Mouse (Mus musculus) spleen, postnatal 10 days (tissue): ENCODE results near the gene Lamc1.

Experiments
- DNase-seq, 2 experiments: peaks; one replicate each; pipeline ENCODE4 v3.0.0; 2021 to 2022; ENCODE audit warnings: low spot score in 2 of 2

The Lamc1 gene

GRCm38 (mm10) chr1:153192379-153192778 is 140.2 kb downstream of the Lamc1 start:
- DNase-seq, result no peak

- DNase-seq, result no peak
These were observed 140.7 kb downstream of the Lamc1 start for GRCm38 (mm10) chr1:153191943-153192329.

GRCm38 (mm10) chr1:153191237-153191942 is 141.2 kb downstream of the Lamc1 start:
- no peak for DNase-seq

GRCm38 (mm10) chr1:153188081-153188480 is 144.5 kb downstream of the Lamc1 start:
- DNase-seq, result no peak

GRCm38 (mm10) chr1:153185828-153186803 is 146.5 kb downstream of the Lamc1 start, which contains the start of gene Lamc2:
TSS of gene Lamc2 (minus strand) at chr1:153186447.
- DNase-seq, result no peak

GRCm38 (mm10) chr1:153180586-153181289 is 151.8 kb downstream of the Lamc1 start:
- DNase-seq, result no peak

GRCm38 (mm10) chr1:153180160-153180559 is 152.4 kb downstream of the Lamc1 start:
- DNase-seq, result no peak

- no peak for DNase-seq
These were observed 157.8 kb downstream of the Lamc1 start for GRCm38 (mm10) chr1:153174801-153175200.

GRCm38 (mm10) chr1:153173276-153173675 is 159.3 kb downstream of the Lamc1 start:
- DNase-seq, result no peak

- DNase-seq, result no peak
These were observed 160.3 kb downstream of the Lamc1 start for GRCm38 (mm10) chr1:153172291-153172731.

- no peak for DNase-seq
These were observed 161.6 kb downstream of the Lamc1 start for GRCm38 (mm10) chr1:153171011-153171410.
